Mouse (Mus musculus) limb, embryonic 15.5 days (tissue): ENCODE measurements around the gene Mrm3. TPM values are rescaled to one million over a fixed set of nuclear protein-coding genes. Genes with fewer than 3 reads are reported as not detected.

Experiments
- ATAC-seq: fragments of 200-750 bp; cut with Nextera tagmentation; 2 replicates; pipeline ENCODE4 v1.8.0; 2017; ENCODE audit warnings: low read depth, moderate TSS enrichment; ENCODE audit not compliant: insufficient number of reproducible peaks, low FRiP score, low TSS enrichment
- H3K27ac ChIP-seq: fragments of 300-500 bp; sonication (generic); 2 replicates; pipeline ENCODE4 v1.5.1; 2015; ENCODE audit warnings: moderate library complexity, mild to moderate bottlenecking, inconsistent platforms
- H3K27me3 ChIP-seq: fragments of 300-500 bp; sonication (generic); 2 replicates; pipeline ENCODE4 v1.6.1; 2015; ENCODE audit warnings: inconsistent platforms
- H3K36me3 ChIP-seq: fragments of 300-500 bp; sonication (generic); 2 replicates; pipeline ENCODE4 v1.6.1; 2015; ENCODE audit warnings: inconsistent platforms
- H3K4me1 ChIP-seq: fragments of 300-500 bp; sonication (generic); 2 replicates; pipeline ENCODE4 v1.6.1; 2015; ENCODE audit warnings: inconsistent platforms
- H3K4me2 ChIP-seq: fragments of 300-500 bp; sonication (generic); 2 replicates; pipeline ENCODE4 v1.6.1; 2015; ENCODE audit warnings: mild to moderate bottlenecking, inconsistent platforms
- H3K4me3 ChIP-seq: fragments of 300-500 bp; sonication (generic); 2 replicates; pipeline ENCODE4 v1.5.1; 2015; ENCODE audit warnings: mild to moderate bottlenecking, inconsistent platforms
- H3K9ac ChIP-seq: fragments of 300-500 bp; sonication (generic); 2 replicates; pipeline ENCODE4 v1.6.1; 2015; ENCODE audit warnings: inconsistent platforms
- H3K9me3 ChIP-seq: fragments of 300-500 bp; sonication (generic); 2 replicates; pipeline ENCODE4 v1.6.1; 2016; ENCODE audit warnings: inconsistent platforms
- WGBS: fragments of 180-500 bp; shearing (Covaris S2); methylation state at CpG from one replicate; pipeline ENCODE4 v1.1.7; 2015; 5-methylcytosine and 5-hydroxymethylcytosine counted together
- polyA plus RNA-seq: library from polyadenylated mRNA; unstranded; fragments of >200 nt; fragmentation: Nextera tagmentation; extraction: Ambion mirVana; gene quantifications from 2 replicates; pipeline ENCODE4 v1.2.1, GENCODE M21; 2015

Gene Mrm3
- polyA plus RNA-seq, 1 experiment from 2014 or later: 22.8 TPM

DNA sequence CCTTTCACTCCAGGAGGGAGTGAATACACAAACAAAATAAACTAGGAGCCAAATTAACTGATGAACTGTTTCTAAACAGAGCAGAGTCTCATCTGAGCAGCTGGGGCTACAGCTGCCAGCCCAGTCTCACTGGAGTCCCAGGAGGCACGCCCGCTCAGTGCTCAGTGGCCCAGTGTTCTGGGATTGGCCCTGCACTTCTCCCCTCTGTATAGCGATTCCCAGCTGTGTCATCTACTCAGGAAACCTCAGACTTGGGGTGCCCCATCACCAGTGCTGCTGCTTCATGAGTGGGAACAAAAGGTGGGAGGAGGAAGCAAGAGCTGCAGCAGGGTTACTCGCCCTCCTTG lies 10.4 kb downstream of the Mrm3 start:
- H3K4me2 ChIP-seq: no peak overlapping the region
- no peak for ATAC-seq
- H3K36me3 ChIP-seq: peaks cover 43% of the 10 kb centered on the region
- no peak overlapping the region for H3K4me3 ChIP-seq
- H3K27me3 ChIP-seq: no peaks in the 10 kb centered on the region
- no peaks in the 10 kb centered on the region for H3K9me3 ChIP-seq
- H3K27ac ChIP-seq: peak overlapping the region; percentile 47; the same call in 1 of the 2 replicates
- 72% methylated on average over 4 of the region's 4 CpGs for WGBS
- H3K4me1 ChIP-seq: peaks cover 30% of the 10 kb centered on the region
- H3K9ac ChIP-seq: no peak overlapping the region

- WGBS: 29% methylated on average over 4 of the region's 4 CpGs
- Histone ChIP-seq H3K4me3 (no peak overlapping the region), H3K36me3 (peaks cover 39% of the 10 kb centered on the region), H3K9ac (no peak overlapping the region), H3K27ac (0 out of 2 replicates have a peak overlapping the region, but pooled peaks have one; percentile 17), H3K4me2 (no peak overlapping the region), H3K27me3 (no peaks in the 10 kb centered on the region), H3K9me3 (no peaks in the 10 kb centered on the region), H3K4me1 (peaks cover 30% of the 10 kb centered on the region)
- ATAC-seq: no peak
These were observed 12.0 kb downstream of the Mrm3 start for GRCm38 (mm10) chr11:76255431-76256001.

DNA sequence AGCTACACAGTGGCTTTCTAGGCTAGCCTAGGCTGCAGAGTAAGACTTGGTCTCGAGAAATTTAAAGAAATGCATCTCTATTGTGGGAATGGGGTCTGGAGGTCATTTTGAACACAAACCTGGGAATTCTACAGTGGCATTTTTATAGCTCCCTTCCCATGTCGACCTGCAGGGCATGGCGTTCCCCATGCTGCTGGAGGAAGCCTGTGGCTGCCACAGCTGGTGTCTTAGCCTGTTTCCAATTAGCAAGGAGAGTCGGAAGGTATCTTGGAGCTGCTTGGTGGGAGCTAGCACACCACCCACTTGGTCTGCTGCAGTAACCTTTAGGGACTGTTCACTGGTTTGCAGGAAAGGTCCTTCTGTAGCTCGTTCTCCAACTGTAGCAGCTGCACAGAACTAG lies 12.6 kb downstream of the Mrm3 start:
- Histone ChIP-seq H3K4me3 (no peak overlapping the region), H3K4me2 (no peak overlapping the region)

GRCm38 (mm10) chr11:76257386-76257785 lies 13.9 kb downstream of the Mrm3 start:
- peaks cover 27% of the 10 kb centered on the region for H3K4me1 ChIP-seq
- no peak for ATAC-seq
- no peaks in the 10 kb centered on the region for H3K9me3 ChIP-seq
- 61% methylated on average over 4 of the region's 4 CpGs for whole genome bisulfite sequencing
- H3K36me3 ChIP-seq: peaks cover 45% of the 10 kb centered on the region
- no peak overlapping the region for H3K9ac ChIP-seq
- no peaks in the 10 kb centered on the region for H3K27me3 ChIP-seq
- no peak overlapping the region for H3K4me3 ChIP-seq
- H3K27ac ChIP-seq: no peak overlapping the region
- H3K4me2 ChIP-seq: no peak overlapping the region

More for the DNA sequence above, 12.6 kb downstream of the Mrm3 start:
- Histone ChIP-seq H3K27me3 (no peaks in the 10 kb centered on the region), H3K9ac (no peak overlapping the region), H3K27ac (0 out of 2 replicates have a peak overlapping the region, but pooled peaks have one; percentile 38), H3K36me3 (peaks cover 39% of the 10 kb centered on the region), H3K4me1 (peaks cover 30% of the 10 kb centered on the region), H3K9me3 (no peaks in the 10 kb centered on the region)
- 7% methylated on average over 5 of the region's 5 CpGs for WGBS
- ATAC-seq: no peak

- H3K4me1 ChIP-seq: peaks cover 30% of the 10 kb centered on the region
- H3K36me3 ChIP-seq: peaks cover 52% of the 10 kb centered on the region
These were observed 15.0 kb downstream of the Mrm3 start for GRCm38 (mm10) chr11:76258511-76258910.

DNA sequence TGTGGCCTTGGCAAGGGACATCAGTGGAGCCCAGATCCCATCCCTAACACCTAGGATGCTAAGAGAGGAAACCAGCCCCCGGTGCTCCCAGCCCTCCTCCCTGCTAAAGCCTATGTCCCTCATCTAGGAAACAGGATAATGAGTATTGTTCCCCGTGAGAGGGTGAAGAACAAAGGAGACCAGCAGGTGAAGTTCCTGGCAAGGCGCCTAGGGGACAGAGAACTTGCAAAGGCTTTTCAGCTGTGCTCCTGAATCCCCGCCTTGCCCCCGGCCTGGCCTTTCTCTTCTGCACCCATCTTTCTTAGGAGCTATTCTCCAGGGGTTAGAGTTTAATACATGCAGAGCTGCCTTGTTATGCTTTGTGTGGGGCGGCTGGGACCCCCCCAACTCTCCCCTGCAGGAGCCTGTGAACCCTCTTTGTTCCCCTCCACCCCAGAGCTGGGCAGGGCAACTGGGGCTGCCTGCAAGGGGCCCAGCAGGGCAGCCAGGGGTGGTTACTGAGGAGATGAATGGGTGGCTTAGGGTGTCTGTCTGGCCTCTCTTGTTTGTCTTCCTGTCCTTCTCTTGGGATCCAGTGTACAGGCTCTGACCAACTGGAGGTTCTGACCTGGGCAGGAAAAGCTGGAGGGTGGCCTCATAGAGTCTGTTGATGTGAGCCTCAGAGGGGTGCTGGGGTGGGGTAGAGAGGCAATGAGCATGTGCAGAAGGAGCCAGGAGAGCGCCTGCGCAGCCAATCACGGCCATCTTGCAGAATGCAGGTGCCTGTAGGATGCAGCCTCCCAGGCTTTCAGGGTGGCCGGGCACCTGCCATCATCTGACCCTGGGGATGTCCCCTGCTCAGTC lies 16.9 kb downstream of the Mrm3 start:
- Histone ChIP-seq H3K4me1 (peaks cover 27% of the 10 kb centered on the region), H3K27me3 (no peaks in the 10 kb centered on the region), H3K4me3 (no peak overlapping the region), H3K27ac (no peak overlapping the region), H3K9ac (no peak overlapping the region), H3K4me2 (no peak overlapping the region), H3K36me3 (peaks cover 55% of the 10 kb centered on the region), H3K9me3 (no peaks in the 10 kb centered on the region)
- ATAC-seq: no peak
- 76% methylated on average over 10 of the region's 10 CpGs for WGBS

More at GRCm38 (mm10) chr11:76258511-76258910, 15.0 kb downstream of the Mrm3 start:
- Histone ChIP-seq H3K27me3 (no peaks in the 10 kb centered on the region), H3K9me3 (no peaks in the 10 kb centered on the region), H3K9ac (no peak overlapping the region), H3K27ac (no peak overlapping the region), H3K4me2 (no peak overlapping the region), H3K4me3 (no peak overlapping the region)
- WGBS: 79% methylated on average over 6 of the region's 6 CpGs
- ATAC-seq: no peak

- H3K9ac ChIP-seq: no peak overlapping the region
- no peaks in the 10 kb centered on the region for H3K27me3 ChIP-seq
- no peak for ATAC-seq
- no peak overlapping the region for H3K4me3 ChIP-seq
- peaks cover 55% of the 10 kb centered on the region for H3K36me3 ChIP-seq
- peaks cover 25% of the 10 kb centered on the region for H3K4me1 ChIP-seq
- WGBS: 80% methylated on average over 12 of the region's 12 CpGs
- no peak overlapping the region for H3K27ac ChIP-seq
- no peaks in the 10 kb centered on the region for H3K9me3 ChIP-seq
- no peak overlapping the region for H3K4me2 ChIP-seq
These were observed 17.7 kb downstream of the Mrm3 start for GRCm38 (mm10) chr11:76261224-76261623.

- Histone ChIP-seq H3K27me3 (no peaks in the 10 kb centered on the region), H3K9me3 (no peaks in the 10 kb centered on the region), H3K9ac (no peak overlapping the region), H3K27ac (no peak overlapping the region), H3K4me1 (peaks cover 24% of the 10 kb centered on the region), H3K4me2 (no peak overlapping the region), H3K36me3 (peaks cover 44% of the 10 kb centered on the region), H3K4me3 (no peak overlapping the region)
- WGBS: 25% methylated on average over 19 of the region's 19 CpGs
- ATAC-seq: no peak
These were observed 19.3 kb downstream of the Mrm3 start for GRCm38 (mm10) chr11:76262611-76263351.

GRCm38 (mm10) chr11:76267550-76267949 lies 24.0 kb downstream of the Mrm3 start:
- Histone ChIP-seq H3K27me3 (no peaks in the 10 kb centered on the region), H3K4me2 (no peak overlapping the region), H3K27ac (peak overlapping the region; percentile 30; the same call in 1 of the 2 replicates), H3K9ac (no peak overlapping the region), H3K4me1 (peaks cover 21% of the 10 kb centered on the region), H3K9me3 (no peaks in the 10 kb centered on the region), H3K4me3 (no peak overlapping the region), H3K36me3 (peaks cover 20% of the 10 kb centered on the region; the same call in 1 of the 2 replicates)
- 60% methylated on average over 7 of the region's 7 CpGs for WGBS
- ATAC-seq: no peak

DNA sequence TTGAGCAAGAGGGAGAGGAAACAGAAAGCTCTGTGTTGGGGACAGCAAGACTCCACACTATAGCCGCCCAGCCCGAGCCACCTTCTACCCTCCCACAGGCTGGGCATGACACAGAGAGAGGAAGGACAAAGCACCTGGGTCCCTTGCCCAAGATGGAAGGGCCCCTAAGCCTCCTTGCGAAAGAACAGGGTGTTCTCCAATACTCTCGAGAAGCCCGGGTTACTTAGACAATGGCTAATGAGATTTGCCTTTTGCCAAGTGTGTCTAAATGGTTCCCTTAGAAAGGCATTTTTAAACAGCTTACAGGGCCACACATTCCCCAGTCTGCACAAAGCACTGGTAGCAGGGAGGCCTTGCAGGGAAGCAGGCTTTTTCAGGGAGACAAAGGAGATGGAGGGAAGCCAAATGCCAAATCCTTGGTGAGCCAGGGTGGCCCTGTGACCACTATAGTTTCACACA lies 24.5 kb downstream of the Mrm3 start:
- Histone ChIP-seq H3K4me3 (no peak overlapping the region), H3K27ac (peak overlapping the region; percentile 30), H3K36me3 (peaks cover 19% of the 10 kb centered on the region), H3K27me3 (no peaks in the 10 kb centered on the region), H3K9ac (no peak overlapping the region), H3K4me1 (peaks cover 16% of the 10 kb centered on the region), H3K4me2 (no peak overlapping the region), H3K9me3 (no peaks in the 10 kb centered on the region)
- 71% methylated on average over 5 of the region's 5 CpGs for WGBS
- ATAC-seq: no peak

DNA sequence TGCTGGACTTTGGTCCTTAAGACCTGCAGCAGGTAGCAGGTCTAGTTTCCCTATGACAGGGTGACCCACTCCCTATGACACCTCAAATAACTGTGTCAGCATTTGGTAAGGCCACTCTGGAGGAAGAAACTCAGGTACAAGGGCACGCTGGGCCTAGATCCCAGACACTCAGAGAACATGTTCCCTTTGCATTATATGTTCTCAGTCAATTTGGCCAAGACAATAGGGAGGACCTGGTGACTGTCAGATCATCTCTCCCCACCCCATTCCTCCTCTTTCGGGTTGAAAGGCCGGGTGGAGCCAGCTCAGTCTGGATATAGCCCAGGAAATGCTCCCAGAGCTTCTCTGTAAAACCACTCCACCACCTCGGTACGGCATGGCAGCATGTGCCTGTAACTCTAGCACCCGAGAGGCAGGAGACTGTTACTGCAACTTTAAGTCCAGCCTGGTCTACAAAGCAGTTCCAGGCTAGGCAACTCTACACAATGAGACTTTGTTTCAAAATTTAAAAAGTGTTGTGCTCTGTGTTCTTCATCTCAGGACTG lies 25.1 kb downstream of the Mrm3 start:
- no peak for ATAC-seq
- peaks cover 22% of the 10 kb centered on the region for H3K36me3 ChIP-seq
- H3K4me2 ChIP-seq: no peak overlapping the region
- H3K27ac ChIP-seq: no peak overlapping the region; the same call in 1 of the 2 replicates
- H3K4me1 ChIP-seq: peaks cover 10% of the 10 kb centered on the region; the same call in 1 of the 2 replicates
- no peaks in the 10 kb centered on the region for H3K27me3 ChIP-seq
- H3K9ac ChIP-seq: no peak overlapping the region
- H3K4me3 ChIP-seq: no peak overlapping the region
- H3K9me3 ChIP-seq: no peaks in the 10 kb centered on the region
- WGBS: 72% methylated on average over 6 of the region's 6 CpGs
